Mouse (Mus musculus) cerebellum, postnatal 4 days (tissue): Measurements from ENCODE around the gene Apmap.
A peak's percentile ranks its signal among the peaks of the same experiment; 100 is the strongest.
"Not testable (repeated sequence)": the region's sequence is repeated elsewhere in the genome, so short reads cannot be mapped to it uniquely, and the experiment has no call there.

Experiments
- DNase-seq, 2 experiments: peaks; one replicate each; pipeline ENCODE4 v3.0.0; 2022; ENCODE audit warnings: low spot score in 2 of 2, mixed read lengths in 1 of 2

The Apmap gene

GRCm38 (mm10) chr2:150621698-150622097, 13.3 kb upstream of the Apmap start:
- no peak for DNase-seq

- DNase-seq: no peak
Measured at GRCm38 (mm10) chr2:150610097-150610496, 1.7 kb upstream of the Apmap start.

GRCm38 (mm10) chr2:150608872-150609560, 649 bp upstream of the Apmap start:
- DNase-seq: peak in 1 of 2 experiments; percentile 67

DNA sequence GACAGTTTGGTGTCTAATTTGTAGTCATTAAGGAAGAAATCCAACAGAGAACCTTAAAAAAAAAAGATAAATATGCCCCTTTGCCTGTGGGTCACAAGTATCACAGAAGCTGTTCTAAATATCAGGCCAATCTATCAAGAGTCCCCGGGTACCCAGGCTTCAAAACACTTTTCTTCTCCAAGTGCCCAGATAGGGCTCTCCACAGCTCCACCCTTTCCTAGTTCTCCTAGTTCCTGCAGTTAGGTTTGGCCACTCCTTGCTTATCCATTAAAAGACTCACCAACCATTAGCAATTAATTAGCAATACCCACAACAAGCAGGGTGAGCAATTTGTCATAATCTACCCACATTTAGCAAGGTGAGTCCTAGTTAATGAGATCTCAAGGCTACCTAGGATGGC, 1.3 kb downstream of the Apmap start:
- DNase-seq: no peak

DNA sequence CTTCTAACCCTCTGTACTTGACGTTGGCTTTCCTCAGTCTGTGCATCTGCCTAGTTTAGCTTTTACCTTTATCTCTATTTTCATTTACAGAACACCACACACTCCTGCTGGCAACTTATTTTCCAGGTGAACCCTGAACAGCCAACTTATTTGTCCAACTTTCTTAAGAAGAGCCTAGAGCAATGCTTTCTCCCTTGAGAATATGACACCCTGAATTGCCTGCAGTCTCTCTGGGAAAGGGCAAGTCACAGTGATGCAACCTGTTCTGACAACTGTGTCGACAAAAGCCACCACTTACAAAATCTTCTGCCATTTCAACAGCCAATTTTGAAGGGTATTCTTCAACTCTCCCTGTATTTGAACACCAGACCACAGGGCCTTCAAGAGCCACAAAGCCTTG, 3.6 kb downstream of the Apmap start:
- DNase-seq: no peak

DNA sequence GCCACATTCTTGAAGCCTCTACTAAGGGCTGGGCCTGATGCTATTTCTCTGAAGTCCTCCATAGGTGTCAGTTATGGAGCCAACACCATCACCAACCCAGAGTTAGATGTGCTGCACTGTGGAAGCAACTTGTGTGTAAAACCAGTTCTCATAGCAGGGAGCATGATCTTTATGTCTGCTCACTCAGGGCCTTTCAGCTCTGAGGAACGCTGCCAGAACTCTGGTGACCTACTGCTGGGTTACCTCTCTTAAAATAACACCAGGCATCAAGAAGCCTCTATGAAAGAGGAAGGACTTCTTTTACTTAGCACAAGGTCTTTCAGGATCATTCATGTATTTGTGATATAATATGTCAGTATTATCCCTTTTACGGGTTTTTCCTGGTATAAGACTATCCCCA, 6.2 kb downstream of the Apmap start:
- DNase-seq: no peak

DNA sequence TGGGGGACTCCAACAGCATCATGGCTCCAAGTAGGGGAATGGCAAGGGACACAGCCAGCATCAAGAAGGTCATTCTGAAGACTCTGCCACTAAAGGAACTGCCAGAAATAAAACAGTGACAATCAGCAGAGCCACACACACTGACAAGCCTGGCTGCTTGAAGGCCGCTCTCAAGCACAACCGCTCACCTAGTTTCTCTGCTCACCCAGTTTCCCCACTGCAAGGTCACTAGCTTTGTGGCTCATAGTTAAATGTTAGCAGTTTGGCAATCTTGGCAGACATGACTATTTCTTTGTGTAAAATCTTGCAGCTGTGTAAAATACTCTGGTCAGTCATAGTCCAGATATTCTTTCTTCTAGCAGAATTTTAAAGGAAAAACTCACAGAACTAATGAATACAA, 8.1 kb downstream of the Apmap start:
- DNase-seq: no peak

DNA sequence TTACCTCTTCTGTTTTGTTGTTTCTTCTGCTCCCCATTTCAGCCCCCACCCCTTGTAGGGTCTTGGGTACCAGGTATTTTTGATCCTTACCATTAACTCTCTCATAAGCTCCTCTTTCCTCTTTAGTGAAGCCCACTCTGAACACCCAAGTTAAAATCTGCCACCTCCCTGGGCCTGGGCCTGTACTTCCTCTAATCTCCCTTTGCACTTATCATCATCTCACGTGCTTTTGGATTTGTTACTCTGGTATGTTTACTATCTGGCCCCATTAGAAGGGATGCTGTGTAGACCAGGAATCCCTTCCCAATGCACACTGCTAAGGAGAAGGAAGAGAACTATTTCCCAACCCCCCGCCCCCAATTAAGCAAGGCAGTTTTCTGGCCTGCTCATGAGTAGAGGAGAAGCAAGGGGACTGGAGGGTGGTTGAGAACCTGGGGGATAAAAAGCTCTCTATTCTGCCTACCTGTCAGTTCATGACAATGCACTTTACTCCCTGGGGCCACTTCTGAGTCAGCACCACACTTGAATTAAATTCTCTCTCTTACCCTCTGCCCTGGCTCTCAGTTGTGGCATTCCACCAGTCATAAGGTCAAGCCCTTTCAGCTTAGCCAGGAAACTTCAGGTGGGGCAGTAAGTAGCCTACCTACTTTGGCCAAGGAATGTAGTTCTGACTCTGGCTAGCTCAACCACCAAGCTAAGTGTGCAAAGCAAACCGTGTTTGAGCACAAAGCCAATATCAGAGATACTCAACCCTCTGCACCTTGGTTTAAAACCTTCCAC, 12.8 kb downstream of the Apmap start:
- DNase-seq: no peak

DNA sequence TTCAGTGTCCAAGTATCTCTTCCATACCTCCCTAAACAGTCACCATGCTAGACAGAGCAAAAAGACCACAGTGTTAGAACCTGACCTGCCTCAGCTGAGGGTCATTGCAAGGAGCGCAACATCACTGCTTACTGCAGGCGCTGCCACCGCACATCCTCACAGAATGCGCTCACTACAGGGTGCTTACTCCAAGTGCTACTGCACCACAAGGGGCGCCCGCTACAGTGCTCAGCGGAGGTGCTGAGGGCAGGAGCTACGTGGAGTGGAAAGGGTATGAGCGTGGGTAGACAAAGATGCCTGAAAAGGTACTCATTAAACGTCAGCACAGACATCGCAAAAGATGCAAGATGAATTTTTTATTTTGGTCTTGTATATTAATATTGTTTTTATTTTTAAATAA, 19.3 kb downstream of the Apmap start:
- DNase-seq: no peak

GRCm38 (mm10) chr2:150579628-150580027, 28.7 kb downstream of the Apmap start:
- no peak for DNase-seq

- no peak for DNase-seq
Measured at GRCm38 (mm10) chr2:150578603-150579002, 29.8 kb downstream of the Apmap start.

GRCm38 (mm10) chr2:150576256-150576655, 32.1 kb downstream of the Apmap start:
- no peak for DNase-seq

- DNase-seq: no peak
Measured at GRCm38 (mm10) chr2:150572463-150572862, 35.9 kb downstream of the Apmap start.

DNA sequence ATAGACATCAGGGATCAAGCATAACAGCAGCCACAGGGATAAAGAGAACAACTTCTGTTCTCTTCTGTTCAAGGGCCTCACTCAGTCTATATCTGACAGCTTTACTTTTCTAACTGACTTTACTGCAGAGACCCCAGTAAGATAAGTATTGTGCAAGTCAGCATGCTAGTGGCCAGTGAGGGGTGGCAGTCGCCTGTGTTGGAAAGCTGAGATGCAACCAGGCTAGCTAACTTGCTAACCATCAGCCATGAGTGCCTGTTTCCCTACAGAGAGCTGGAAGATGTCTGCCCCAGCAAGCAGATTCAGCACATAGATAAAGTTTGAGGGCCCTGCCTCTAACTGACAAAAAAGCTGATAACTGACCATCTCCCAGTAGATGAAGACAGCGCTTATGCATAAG, 37.6 kb downstream of the Apmap start:
- no peak for DNase-seq

- no peak for DNase-seq
Measured at GRCm38 (mm10) chr2:150569847-150570590, 38.3 kb downstream of the Apmap start, which contains the start of gene Cst7. Gene Cst7 (plus strand): TSS chr2:150570415.

DNA sequence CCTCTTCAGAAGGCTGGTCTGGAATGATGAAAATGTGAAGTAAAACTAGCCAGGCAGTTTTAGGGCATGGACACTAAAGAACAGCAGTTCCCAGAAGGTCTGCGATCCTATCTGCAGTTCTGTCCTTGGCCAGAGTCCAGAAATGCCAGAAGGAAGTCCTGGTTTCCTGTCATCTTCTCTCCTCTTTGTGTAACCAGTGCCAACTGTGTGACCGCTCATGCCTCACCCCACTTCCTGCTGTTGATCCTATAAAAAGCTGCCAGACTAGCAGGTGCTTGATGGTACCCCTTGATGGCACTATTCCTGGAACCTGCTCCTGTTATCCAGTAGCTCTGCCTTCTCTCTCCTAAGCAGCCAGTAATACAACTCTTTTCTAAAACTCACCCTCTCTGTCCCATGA, 41.3 kb downstream of the Apmap start:
- DNase-seq: no peak

DNA sequence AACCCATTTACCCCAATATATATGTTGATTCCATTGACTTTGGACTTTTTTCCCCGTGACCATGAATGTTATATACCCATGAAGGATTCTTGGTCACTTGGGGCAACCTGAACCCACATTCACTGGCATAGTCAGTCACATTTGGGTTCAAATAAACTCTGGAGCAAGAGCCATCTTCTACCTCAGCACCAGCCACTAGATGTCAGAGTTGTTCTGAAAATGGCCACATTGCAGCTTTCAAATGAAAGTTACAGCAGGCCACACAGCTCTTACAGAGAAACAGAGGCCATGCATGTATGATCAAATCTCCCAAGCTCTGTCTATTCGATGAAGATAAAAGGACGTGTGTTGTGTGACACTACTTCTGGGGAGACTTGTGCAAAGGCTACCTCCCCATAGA, 49.8 kb downstream of the Apmap start:
- DNase-seq: peak in 1 of 2 experiments; percentile 12

DNA sequence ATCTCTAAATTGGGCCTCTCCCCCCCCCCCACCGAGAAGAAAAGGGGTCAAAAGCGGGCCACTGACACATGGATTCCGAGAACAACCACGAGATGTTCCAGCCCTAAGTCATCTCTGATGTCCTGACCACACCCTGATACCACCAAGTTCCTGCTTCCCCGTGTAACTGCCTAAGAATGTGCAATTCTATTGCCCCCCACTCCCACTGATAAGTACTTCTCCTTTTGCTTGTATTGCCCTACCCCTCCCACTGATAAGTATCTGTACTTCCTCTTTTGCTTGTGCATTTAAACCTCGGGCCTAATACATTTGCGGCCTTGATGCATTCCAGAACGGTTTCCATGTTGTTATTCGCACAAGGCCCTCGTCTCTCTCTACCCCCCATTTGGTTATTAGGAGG, 58.8 kb downstream of the Apmap start:
- DNase-seq: not testable (repeated sequence)
